Mouse (Mus musculus): ENCODE results near the gene Spag17. TPM values are rescaled to one million over a fixed set of nuclear protein-coding genes. Genes with fewer than 3 reads are reported as not detected.
A peak's percentile ranks its signal among the peaks of the same experiment; 100 is the strongest.

Spag17 gene
- total RNA-seq, 2 experiments from 2014 or later: 0.17 to 0.35 TPM

- DNase-seq: no peak
Measured at GRCm38 (mm10) chr3:100164991-100165390, 279.8 kb downstream of the Spag17 start.

- DNase-seq: no peak
Measured at GRCm38 (mm10) chr3:100176031-100176430, 290.8 kb downstream of the Spag17 start.

GRCm38 (mm10) chr3:100180471-100180870, 295.3 kb downstream of the Spag17 start:
- no peak for DNase-seq

- DNase-seq: peak; percentile 27 to 53
Measured at GRCm38 (mm10) chr3:100189444-100189843, 304.2 kb downstream of the Spag17 start.

- no peak for DNase-seq
Measured at GRCm38 (mm10) chr3:100189861-100190260, 304.7 kb downstream of the Spag17 start.
